Mouse (Mus musculus) lung, postnatal 4 days (tissue): Measurements from ENCODE around the gene Rnf41.

Source experiments
- DNase-seq, 2 experiments: peaks; one replicate each; pipeline ENCODE4 v3.0.0; 2021

The Rnf41 gene

GRCm38 (mm10) chr10:128411211-128412054, at the start of gene Rnf41, which contains the start of gene Nabp2:
Rnf41 (plus strand) TSS chr10:128411657.
Nabp2 (minus strand) TSS chr10:128411492.
- peak; percentile 98 for DNase-seq

GRCm38 (mm10) chr10:128361836-128362235, 49.6 kb upstream of the Rnf41 start:
- DNase-seq, result no peak

GRCm38 (mm10) chr10:128362568-128362967, 48.9 kb upstream of the Rnf41 start:
- no peak for DNase-seq

GRCm38 (mm10) chr10:128367899-128368401, 43.5 kb upstream of the Rnf41 start:
- DNase-seq, result no peak

GRCm38 (mm10) chr10:128368402-128369217, 42.8 kb upstream of the Rnf41 start, which contains the start of gene Coq10a:
Coq10a (minus strand) TSS chr10:128368997.
- DNase-seq, result peak; percentile 94 to 97

GRCm38 (mm10) chr10:128369218-128369543, 42.3 kb upstream of the Rnf41 start:
- DNase-seq, result no peak

GRCm38 (mm10) chr10:128369599-128369998, 41.9 kb upstream of the Rnf41 start:
- DNase-seq, result no peak

- no peak for DNase-seq
Measured at GRCm38 (mm10) chr10:128370021-128370420, 41.4 kb upstream of the Rnf41 start.

- DNase-seq, result no peak
Measured at GRCm38 (mm10) chr10:128370601-128371000, 40.9 kb upstream of the Rnf41 start.

GRCm38 (mm10) chr10:128372142-128372541, 39.3 kb upstream of the Rnf41 start:
- no peak for DNase-seq

- DNase-seq, result peak in 1 of 2 experiments; percentile 39
Measured at GRCm38 (mm10) chr10:128372989-128373748, 38.3 kb upstream of the Rnf41 start.

GRCm38 (mm10) chr10:128374393-128374792, 37.1 kb upstream of the Rnf41 start:
- no peak for DNase-seq

GRCm38 (mm10) chr10:128376099-128376454, 35.4 kb upstream of the Rnf41 start:
- DNase-seq, result no peak

GRCm38 (mm10) chr10:128376455-128377211, 34.8 kb upstream of the Rnf41 start, which contains the start of gene Ankrd52:
Ankrd52 (plus strand) TSS chr10:128377115.
- DNase-seq, result peak; percentile 92 to 94

- DNase-seq, result peak in 1 of 2 experiments; percentile 46
Measured at GRCm38 (mm10) chr10:128377222-128377939, 34.1 kb upstream of the Rnf41 start.

- DNase-seq, result no peak
Measured at GRCm38 (mm10) chr10:128377940-128378448, 33.5 kb upstream of the Rnf41 start.

GRCm38 (mm10) chr10:128378462-128378861, 33.0 kb upstream of the Rnf41 start:
- no peak for DNase-seq

GRCm38 (mm10) chr10:128379260-128379659, 32.2 kb upstream of the Rnf41 start:
- no peak for DNase-seq

GRCm38 (mm10) chr10:128380565-128380964, 30.9 kb upstream of the Rnf41 start:
- DNase-seq, result no peak

GRCm38 (mm10) chr10:128382482-128382881, 29.0 kb upstream of the Rnf41 start:
- no peak for DNase-seq

GRCm38 (mm10) chr10:128385902-128386301, 25.6 kb upstream of the Rnf41 start:
- DNase-seq, result no peak
